Mouse (Mus musculus) T-helper 1 cell (primary cell): ENCODE data around the gene Sh3bp5.

Source experiments
- in situ Hi-C: fragments of 300-600 bp; cut with MboI, MseI; formaldehyde crosslinking; loops from one replicate; pipeline ENCODE4 v1.15.1; 2025; ENCODE audit warnings: high pct_unique_total_duplicates

Sh3bp5 gene

GRCm38 (mm10) chr14:31433851-31434360 is 2.0 kb downstream of the Sh3bp5 start:
- in situ Hi-C loops, result loop anchor here (5.0 kb wide), 1 partner anchor 37 kb away; no protein-coding TSS in a partner anchor

GRCm38 (mm10) chr14:31433126-31433525 is 2.8 kb downstream of the Sh3bp5 start:
- in situ Hi-C loops, result loop anchor here (5.0 kb wide), 1 partner anchor 36 kb away; no protein-coding TSS in a partner anchor

- in situ Hi-C loops, result loop anchor here (5.0 kb wide), 1 partner anchor 35 kb away; no protein-coding TSS in a partner anchor
These were observed 3.5 kb downstream of the Sh3bp5 start for GRCm38 (mm10) chr14:31432424-31432823.

GRCm38 (mm10) chr14:31431789-31432330 is 4.0 kb downstream of the Sh3bp5 start:
- in situ Hi-C loops, result loop anchor here (5.0 kb wide), 1 partner anchor 35 kb away; no protein-coding TSS in a partner anchor

- in situ Hi-C loops, result no loop called here
These were observed 6.9 kb downstream of the Sh3bp5 start for GRCm38 (mm10) chr14:31429004-31429395.

GRCm38 (mm10) chr14:31428211-31429003 is 7.5 kb downstream of the Sh3bp5 start:
- in situ Hi-C loops, result no loop called here

GRCm38 (mm10) chr14:31422961-31423791 is 12.7 kb downstream of the Sh3bp5 start:
- in situ Hi-C loops, result no loop called here

GRCm38 (mm10) chr14:31422395-31422794 is 13.5 kb downstream of the Sh3bp5 start:
- in situ Hi-C loops, result no loop called here

- in situ Hi-C loops, result no loop called here
These were observed 14.2 kb downstream of the Sh3bp5 start for GRCm38 (mm10) chr14:31421509-31422295.

- in situ Hi-C loops, result no loop called here
These were observed 14.9 kb downstream of the Sh3bp5 start for GRCm38 (mm10) chr14:31420985-31421384.

- in situ Hi-C loops, result no loop called here
These were observed 15.3 kb downstream of the Sh3bp5 start for GRCm38 (mm10) chr14:31420562-31420961.

GRCm38 (mm10) chr14:31420135-31420534 is 15.7 kb downstream of the Sh3bp5 start:
- in situ Hi-C loops, result no loop called here

- in situ Hi-C loops, result no loop called here
These were observed 16.6 kb downstream of the Sh3bp5 start for GRCm38 (mm10) chr14:31419279-31419678.

- in situ Hi-C loops, result no loop called here
These were observed 18.9 kb downstream of the Sh3bp5 start for GRCm38 (mm10) chr14:31416835-31417549.

- in situ Hi-C loops, result no loop called here
These were observed 19.5 kb downstream of the Sh3bp5 start for GRCm38 (mm10) chr14:31416411-31416810.

- in situ Hi-C loops, result no loop called here
These were observed 20.9 kb downstream of the Sh3bp5 start for GRCm38 (mm10) chr14:31414967-31415376.

GRCm38 (mm10) chr14:31414235-31414966 is 21.5 kb downstream of the Sh3bp5 start:
- in situ Hi-C loops, result no loop called here

- in situ Hi-C loops, result no loop called here
These were observed 22.3 kb downstream of the Sh3bp5 start for GRCm38 (mm10) chr14:31413475-31414086.

- in situ Hi-C loops, result no loop called here
These were observed 23.2 kb downstream of the Sh3bp5 start for GRCm38 (mm10) chr14:31412651-31413056.
